Mouse (Mus musculus) CD8-positive naive resting alpha-beta T cell, adult 2 months (primary cell): Measurements from ENCODE around the gene Birc2.

Source experiments
- DNase-seq, 2 experiments: peaks; one replicate each; pipeline ENCODE4 v3.0.0; 2022; ENCODE audit warnings: low read depth in 2 of 2, low spot score in 2 of 2

The Birc2 gene

GRCm38 (mm10) chr9:7846667-7847199 is 9.9 kb upstream of the Birc2 start:
- DNase-seq: no peak

GRCm38 (mm10) chr9:7845216-7845895 is 8.5 kb upstream of the Birc2 start:
- no peak for DNase-seq

GRCm38 (mm10) chr9:7841221-7841620 is 4.4 kb upstream of the Birc2 start:
- no peak for DNase-seq

- no peak for DNase-seq
Measured at GRCm38 (mm10) chr9:7837806-7838440, 1.1 kb upstream of the Birc2 start.

GRCm38 (mm10) chr9:7836331-7836730 is 533 bp downstream of the Birc2 start:
- no peak for DNase-seq

GRCm38 (mm10) chr9:7835302-7835701 is 1.6 kb downstream of the Birc2 start:
- no peak for DNase-seq

- no peak for DNase-seq
Measured at GRCm38 (mm10) chr9:7833421-7833820, 3.4 kb downstream of the Birc2 start.

- DNase-seq: peak in 1 of 2 experiments; percentile 5
Measured at GRCm38 (mm10) chr9:7829531-7830528, 7.0 kb downstream of the Birc2 start.

GRCm38 (mm10) chr9:7828706-7829105 is 8.2 kb downstream of the Birc2 start:
- DNase-seq: no peak

GRCm38 (mm10) chr9:7824916-7825315 is 11.9 kb downstream of the Birc2 start:
- no peak for DNase-seq

- no peak for DNase-seq
Measured at GRCm38 (mm10) chr9:7822758-7823157, 14.1 kb downstream of the Birc2 start.

GRCm38 (mm10) chr9:7805101-7805506 is 31.8 kb downstream of the Birc2 start:
- DNase-seq: no peak

GRCm38 (mm10) chr9:7798555-7798954 is 38.3 kb downstream of the Birc2 start:
- no peak for DNase-seq

GRCm38 (mm10) chr9:7797542-7797941 is 39.3 kb downstream of the Birc2 start:
- no peak for DNase-seq

- DNase-seq: no peak
Measured at GRCm38 (mm10) chr9:7796129-7796864, 40.6 kb downstream of the Birc2 start.

GRCm38 (mm10) chr9:7795581-7795980 is 41.3 kb downstream of the Birc2 start:
- DNase-seq: no peak

GRCm38 (mm10) chr9:7793561-7793960 is 43.3 kb downstream of the Birc2 start:
- DNase-seq: no peak

GRCm38 (mm10) chr9:7790580-7791084 is 46.2 kb downstream of the Birc2 start:
- no peak for DNase-seq

- DNase-seq: no peak
Measured at GRCm38 (mm10) chr9:7789764-7790575, 46.9 kb downstream of the Birc2 start.

- no peak for DNase-seq
Measured at GRCm38 (mm10) chr9:7788411-7788810, 48.5 kb downstream of the Birc2 start.
